Mouse (Mus musculus): ENCODE results near the gene Yeats2.
A peak's percentile ranks its signal among the peaks of the same experiment; 100 is the strongest.
"Not testable (repeated sequence)": the region's sequence is repeated elsewhere in the genome, so short reads cannot be mapped to it uniquely, and the experiment has no call there.

Gene Yeats2

GRCm38 (mm10) chr16:20140772-20141531 is at the start of gene Yeats2:
Gene Yeats2 (plus strand): TSS chr16:20141063.
- peak; percentile 87 for DNase-seq (ENCODE audit: low spot score)

GRCm38 (mm10) chr16:20095966-20096365 is 44.9 kb upstream of the Yeats2 start:
- DNase-seq (ENCODE audit: low spot score) = peak; percentile 24

GRCm38 (mm10) chr16:20097069-20097710 is 43.7 kb upstream of the Yeats2 start, which contains the start of gene Klhl24:
Gene Klhl24 (plus strand): TSS chr16:20097542.
- DNase-seq (ENCODE audit: low spot score) = peak; percentile 97

GRCm38 (mm10) chr16:20097711-20098374 is 43.0 kb upstream of the Yeats2 start:
- peak; percentile 95 for DNase-seq (ENCODE audit: low spot score)

- no peak for DNase-seq (ENCODE audit: low spot score)
Observed at GRCm38 (mm10) chr16:20098375-20098727, 42.5 kb upstream of the Yeats2 start.

GRCm38 (mm10) chr16:20098866-20099629 is 41.8 kb upstream of the Yeats2 start:
- peak; percentile 34 for DNase-seq (ENCODE audit: low spot score)

- no peak for DNase-seq (ENCODE audit: low spot score)
Observed at GRCm38 (mm10) chr16:20106996-20107395, 33.9 kb upstream of the Yeats2 start.

- peak; percentile 9 for DNase-seq (ENCODE audit: low spot score)
Observed at GRCm38 (mm10) chr16:20108961-20109360, 31.9 kb upstream of the Yeats2 start.

GRCm38 (mm10) chr16:20112649-20113048 is 28.2 kb upstream of the Yeats2 start:
- no peak for DNase-seq (ENCODE audit: low spot score)

GRCm38 (mm10) chr16:20116069-20116468 is 24.8 kb upstream of the Yeats2 start:
- DNase-seq (ENCODE audit: low spot score) = no peak

- DNase-seq (ENCODE audit: low spot score) = not testable (repeated sequence)
Observed at GRCm38 (mm10) chr16:20126319-20126883, 14.5 kb upstream of the Yeats2 start.

- DNase-seq (ENCODE audit: low spot score) = no peak
Observed at GRCm38 (mm10) chr16:20130397-20130796, 10.5 kb upstream of the Yeats2 start.

GRCm38 (mm10) chr16:20144568-20144967 is 3.7 kb downstream of the Yeats2 start:
- no peak for DNase-seq (ENCODE audit: low spot score)

GRCm38 (mm10) chr16:20151991-20152390 is 11.1 kb downstream of the Yeats2 start:
- DNase-seq (ENCODE audit: low spot score) = no peak

GRCm38 (mm10) chr16:20153742-20154141 is 12.9 kb downstream of the Yeats2 start:
- no peak for DNase-seq (ENCODE audit: low spot score)

- peak; percentile 19 for DNase-seq (ENCODE audit: low spot score)
Observed at GRCm38 (mm10) chr16:20160130-20160529, 19.3 kb downstream of the Yeats2 start.

- DNase-seq (ENCODE audit: low spot score) = no peak
Observed at GRCm38 (mm10) chr16:20169071-20169470, 28.2 kb downstream of the Yeats2 start.

- DNase-seq (ENCODE audit: low spot score) = no peak
Observed at GRCm38 (mm10) chr16:20169471-20170106, 28.7 kb downstream of the Yeats2 start.

GRCm38 (mm10) chr16:20179406-20180175 is 38.7 kb downstream of the Yeats2 start:
- DNase-seq (ENCODE audit: low spot score) = no peak

- DNase-seq (ENCODE audit: low spot score) = no peak
Observed at GRCm38 (mm10) chr16:20185368-20185767, 44.5 kb downstream of the Yeats2 start.

Measured in T-cell, adult 2 months (primary cell).